Mouse (Mus musculus) heart, embryonic 11.5 days (tissue): Measurements from ENCODE around the gene Spsb4. TPM values are rescaled to one million over a fixed set of nuclear protein-coding genes. Genes with fewer than 3 reads are reported as not detected.

Experiments used
- ATAC-seq: fragments of 200-750 bp; cut with Nextera tagmentation; replicated peaks from 2 replicates; pipeline ENCODE4 v1.8.0; 2017; ENCODE audit warnings: moderate library complexity; ENCODE audit not compliant: insufficient number of reproducible peaks, low FRiP score, low TSS enrichment
- H3K27ac ChIP-seq: fragments of 300-500 bp; sonication (generic); 2 replicates; pipeline ENCODE4 v1.5.1; 2014; ENCODE audit warnings: mild to moderate bottlenecking, low read depth, low read length
- H3K27me3 ChIP-seq: fragments of 300-500 bp; sonication (generic); 2 replicates; pipeline ENCODE4 v1.6.1; 2014; ENCODE audit warnings: mild to moderate bottlenecking, low read length, mixed read lengths; ENCODE audit not compliant: control insufficient read depth, insufficient read depth
- H3K36me3 ChIP-seq: fragments of 300-500 bp; sonication (generic); 2 replicates; pipeline ENCODE4 v1.6.1; 2014; ENCODE audit warnings: mild to moderate bottlenecking, low read length, moderate library complexity, mixed read lengths; ENCODE audit not compliant: control insufficient read depth, insufficient read depth
- H3K4me1 ChIP-seq: fragments of 300-500 bp; sonication (generic); 2 replicates; pipeline ENCODE4 v1.6.1; 2014; ENCODE audit warnings: low read length; ENCODE audit not compliant: control insufficient read depth, insufficient read depth
- H3K4me2 ChIP-seq: fragments of 300-500 bp; sonication (generic); 2 replicates; pipeline ENCODE4 v1.6.1; 2014; ENCODE audit warnings: mild to moderate bottlenecking, moderate library complexity
- H3K4me3 ChIP-seq: fragments of 300-500 bp; sonication (generic); 2 replicates; pipeline ENCODE4 v1.5.1; 2014; ENCODE audit warnings: low read depth, low read length
- H3K9ac ChIP-seq: fragments of 300-500 bp; sonication (generic); 2 replicates; pipeline ENCODE4 v1.6.1; 2014; ENCODE audit warnings: mild to moderate bottlenecking, low read depth, low read length, moderate library complexity
- H3K9me3 ChIP-seq: fragments of 300-500 bp; sonication (generic); replicated peaks from 2 replicates; pipeline ENCODE4 v1.6.1; 2016; ENCODE audit warnings: low read length; ENCODE audit not compliant: control insufficient read depth
- WGBS: fragments of 180-500 bp; shearing (Covaris S2); extraction: QIAGEN DNeasy Blood & Tissue Kit; methylation state at CpG from one replicate; pipeline ENCODE4 v1.1.7; 2014; ENCODE audit not compliant: insufficient replicate concordance; 5-methylcytosine and 5-hydroxymethylcytosine counted together
- polyA plus RNA-seq: library from polyadenylated mRNA; unstranded; fragments of >200 nt; fragmentation: Nextera tagmentation; extraction: Ambion mirVana; gene quantifications from 2 replicates; pipeline ENCODE4 v1.2.1, GENCODE M21; 2014

Spsb4 gene
- polyA plus RNA-seq, 1 experiment from 2014 or later = 42.0 TPM

GRCm38 (mm10) chr9:96966465-96966864 lies 52.2 kb downstream of the Spsb4 start:
- H3K27ac ChIP-seq = no peak overlapping the region
- WGBS = 92% methylated on average over 7 of the region's 7 CpGs
- peaks cover 27% of the 10 kb centered on the region for H3K4me1 ChIP-seq

GRCm38 (mm10) chr9:96963443-96964215 lies 55.0 kb downstream of the Spsb4 start:
- Histone ChIP-seq H3K9ac (peak overlapping the region; percentile 17), H3K4me3 (no peak overlapping the region), H3K4me2 (no peak overlapping the region), H3K36me3 (no peaks in the 10 kb centered on the region), H3K9me3 (no peaks in the 10 kb centered on the region), H3K27me3 (no peaks in the 10 kb centered on the region), H3K27ac (peak overlapping the region; percentile 60), H3K4me1 (peaks cover 36% of the 10 kb centered on the region)
- WGBS = 53% methylated on average over 13 of the region's 13 CpGs
- no peak for ATAC-seq

More at GRCm38 (mm10) chr9:96966465-96966864, 52.2 kb downstream of the Spsb4 start:
- Histone ChIP-seq H3K4me3 (no peak overlapping the region), H3K4me2 (no peak overlapping the region), H3K9ac (no peak overlapping the region), H3K27me3 (no peaks in the 10 kb centered on the region), H3K36me3 (no peaks in the 10 kb centered on the region), H3K9me3 (no peaks in the 10 kb centered on the region)
- ATAC-seq = no peak

GRCm38 (mm10) chr9:96962714-96963113 lies 55.9 kb downstream of the Spsb4 start:
- Histone ChIP-seq H3K4me2 (no peak overlapping the region), H3K36me3 (no peaks in the 10 kb centered on the region), H3K4me3 (no peak overlapping the region), H3K4me1 (peaks cover 44% of the 10 kb centered on the region), H3K27me3 (no peaks in the 10 kb centered on the region), H3K27ac (peak overlapping the region; percentile 8), H3K9me3 (no peaks in the 10 kb centered on the region), H3K9ac (no peak overlapping the region)
- WGBS = 63% methylated on average over 8 of the region's 8 CpGs
- 0 out of 2 replicates have a peak, but pooled peaks have one; percentile 9 for ATAC-seq

- no peak overlapping the region for H3K4me3 ChIP-seq
- H3K27me3 ChIP-seq = no peaks in the 10 kb centered on the region
- ATAC-seq = peak; percentile 42
- peak overlapping the region; percentile 8 for H3K27ac ChIP-seq
- H3K4me2 ChIP-seq = no peak overlapping the region
- H3K36me3 ChIP-seq = no peaks in the 10 kb centered on the region
- H3K9me3 ChIP-seq = no peaks in the 10 kb centered on the region
- peaks cover 48% of the 10 kb centered on the region for H3K4me1 ChIP-seq
- 43% methylated on average over 17 of the region's 17 CpGs for WGBS
- no peak overlapping the region for H3K9ac ChIP-seq
Measured at GRCm38 (mm10) chr9:96961986-96962701, 56.5 kb downstream of the Spsb4 start.

- H3K9ac ChIP-seq = no peak overlapping the region
- no peak overlapping the region for H3K27ac ChIP-seq
- ATAC-seq = no peak
- peaks cover 57% of the 10 kb centered on the region for H3K4me1 ChIP-seq
- H3K27me3 ChIP-seq = no peaks in the 10 kb centered on the region
- no peak overlapping the region for H3K4me2 ChIP-seq
- 62% methylated on average over 7 of the region's 7 CpGs for WGBS
- H3K9me3 ChIP-seq = no peaks in the 10 kb centered on the region
- no peak overlapping the region for H3K4me3 ChIP-seq
- H3K36me3 ChIP-seq = no peaks in the 10 kb centered on the region
Measured at GRCm38 (mm10) chr9:96961006-96961405, 57.6 kb downstream of the Spsb4 start.

GRCm38 (mm10) chr9:96960241-96960640 lies 58.4 kb downstream of the Spsb4 start:
- H3K9ac ChIP-seq = no peak overlapping the region
- peaks cover 63% of the 10 kb centered on the region for H3K4me1 ChIP-seq
- H3K36me3 ChIP-seq = no peaks in the 10 kb centered on the region
- no peak overlapping the region for H3K27ac ChIP-seq
- no peaks in the 10 kb centered on the region for H3K27me3 ChIP-seq
- 74% methylated on average over 4 of the region's 4 CpGs for WGBS
- H3K4me2 ChIP-seq = no peak overlapping the region
- H3K4me3 ChIP-seq = no peak overlapping the region
- no peak for ATAC-seq
- no peaks in the 10 kb centered on the region for H3K9me3 ChIP-seq

- no peak for ATAC-seq
- Histone ChIP-seq H3K36me3 (no peaks in the 10 kb centered on the region), H3K27ac (no peak overlapping the region), H3K27me3 (no peaks in the 10 kb centered on the region), H3K4me2 (no peak overlapping the region), H3K4me3 (no peak overlapping the region), H3K9ac (no peak overlapping the region), H3K4me1 (peaks cover 71% of the 10 kb centered on the region), H3K9me3 (no peaks in the 10 kb centered on the region)
- 78% methylated on average over 7 of the region's 7 CpGs for WGBS
Measured at GRCm38 (mm10) chr9:96959469-96959868, 59.2 kb downstream of the Spsb4 start.

- no peak for ATAC-seq
- H3K4me2 ChIP-seq = no peak overlapping the region
- H3K9me3 ChIP-seq = no peaks in the 10 kb centered on the region
- peak overlapping the region; percentile 28; the same call in 1 of the 2 replicates for H3K9ac ChIP-seq
- H3K36me3 ChIP-seq = no peaks in the 10 kb centered on the region
- no peak overlapping the region for H3K4me3 ChIP-seq
- H3K27ac ChIP-seq = peak overlapping the region; percentile 92
- H3K27me3 ChIP-seq = no peaks in the 10 kb centered on the region
- peaks cover 74% of the 10 kb centered on the region for H3K4me1 ChIP-seq
- WGBS = 41% methylated on average over 6 of the region's 6 CpGs
Measured at GRCm38 (mm10) chr9:96958009-96958615, 60.5 kb downstream of the Spsb4 start.
